Mouse (Mus musculus) brown adipose tissue, adult 24 weeks (tissue): ENCODE results near the gene Pigv. TPM values are rescaled to one million over a fixed set of nuclear protein-coding genes. Genes with fewer than 3 reads are reported as not detected.

Source experiments
- H3K27ac ChIP-seq: fragments of 200-500 bp; replicated peaks from 2 replicates; pipeline ENCODE4 v1.5.1; 2012; ENCODE audit warnings: low read depth, mild to moderate bottlenecking, low read length
- H3K4me1 ChIP-seq: fragments of 200-500 bp; 2 replicates; pipeline ENCODE4 v1.6.1; 2012; ENCODE audit warnings: low read length, mixed read lengths; ENCODE audit not compliant: control insufficient read depth, insufficient read depth, insufficient read length
- H3K4me3 ChIP-seq: fragments of 200-500 bp; 2 replicates; pipeline ENCODE4 v1.5.1; 2012; ENCODE audit warnings: low read depth, mild to moderate bottlenecking, low read length, moderate library complexity; ENCODE audit not compliant: insufficient read depth
- polyA plus RNA-seq: library from polyadenylated mRNA; stranded (reverse); fragments of >200 nt; gene quantifications from 2 replicates; pipeline ENCODE4 v1.2.4, GENCODE M21; 2012; ENCODE audit not compliant: missing spikeins, insufficient read depth, insufficient read length

Gene Pigv
- polyA plus RNA-seq, 1 experiment = 4.6 TPM

GRCm38 (mm10) chr4:133619473-133620136 lies 52.8 kb downstream of the Pigv start:
- Histone ChIP-seq H3K27ac (peak overlapping the region; percentile 15; the same call in 1 of the 2 replicates), H3K4me1 (peaks cover 42% of the 10 kb centered on the region), H3K4me3 (no peak overlapping the region)

GRCm38 (mm10) chr4:133617936-133618335 lies 54.5 kb downstream of the Pigv start:
- Histone ChIP-seq H3K4me1 (peaks cover 33% of the 10 kb centered on the region), H3K27ac (no peak overlapping the region), H3K4me3 (no peak overlapping the region)

GRCm38 (mm10) chr4:133615416-133615815 lies 57.0 kb downstream of the Pigv start:
- peaks cover 28% of the 10 kb centered on the region for H3K4me1 ChIP-seq
- no peak overlapping the region for H3K4me3 ChIP-seq
- peak overlapping the region; percentile 31 for H3K27ac ChIP-seq

GRCm38 (mm10) chr4:133614274-133614761 lies 58.1 kb downstream of the Pigv start:
- Histone ChIP-seq H3K4me3 (no peak overlapping the region), H3K4me1 (peaks cover 23% of the 10 kb centered on the region), H3K27ac (no peak overlapping the region)

GRCm38 (mm10) chr4:133613867-133614266 lies 58.6 kb downstream of the Pigv start:
- H3K4me1 ChIP-seq = peaks cover 23% of the 10 kb centered on the region
- no peak overlapping the region for H3K4me3 ChIP-seq
- H3K27ac ChIP-seq = no peak overlapping the region; the same call in 1 of the 2 replicates

- peaks cover 23% of the 10 kb centered on the region for H3K4me1 ChIP-seq
- H3K27ac ChIP-seq = no peak overlapping the region
- H3K4me3 ChIP-seq = no peak overlapping the region
Observed at GRCm38 (mm10) chr4:133613026-133613425, 59.4 kb downstream of the Pigv start.

GRCm38 (mm10) chr4:133612416-133612815 lies 60.0 kb downstream of the Pigv start:
- Histone ChIP-seq H3K4me3 (no peak overlapping the region), H3K27ac (no peak overlapping the region), H3K4me1 (peaks cover 23% of the 10 kb centered on the region)

- Histone ChIP-seq H3K4me3 (no peak overlapping the region), H3K27ac (no peak overlapping the region), H3K4me1 (peaks cover 19% of the 10 kb centered on the region)
Observed at GRCm38 (mm10) chr4:133611815-133612214, 60.6 kb downstream of the Pigv start.

Other genes starting within 250 kb of the Pigv start
- gene Tent5b, start 192.5 kb downstream of the Pigv start, polyA plus RNA-seq = 0.44 TPM in 1 of 2 replicates, not detected in the other
- gene Trnp1, start 174.1 kb downstream of the Pigv start, polyA plus RNA-seq = 1.0 TPM in 1 of 2 replicates, not detected in the other
- not detected in 2 replicates for gene Kdf1, start 153.7 kb downstream of the Pigv start, polyA plus RNA-seq
- gene Nudc, start 126.7 kb downstream of the Pigv start, polyA plus RNA-seq = 75.2 and 77.0 TPM in 2 replicates
- not detected in 2 replicates for gene Nr0b2, start 119.3 kb downstream of the Pigv start, polyA plus RNA-seq
- gene Gpatch3, start 97.9 kb downstream of the Pigv start, polyA plus RNA-seq = 0.96 and 1.5 TPM in 2 replicates
- gene Gpn2, start 88.3 kb downstream of the Pigv start, polyA plus RNA-seq = 8.1 TPM in 2 replicates
- 1.2 and 1.3 TPM in 2 replicates for gene Sfn, start 70.5 kb downstream of the Pigv start, polyA plus RNA-seq
- gene Zdhhc18, start 22.5 kb downstream of the Pigv start, polyA plus RNA-seq = 9.4 and 10.6 TPM in 2 replicates
- gene Arid1a, start 84.1 kb upstream of the Pigv start, polyA plus RNA-seq = 13.5 and 18.7 TPM in 2 replicates
- gene Rps6ka1, start 215.2 kb upstream of the Pigv start, polyA plus RNA-seq = 3.3 and 4.2 TPM in 2 replicates